Mouse (Mus musculus): ENCODE data around the gene Cd6. TPM values are rescaled to one million over a fixed set of nuclear protein-coding genes. Genes with fewer than 3 reads are reported as not detected.
A peak's percentile ranks its signal among the peaks of the same experiment; 100 is the strongest.

The Cd6 gene
- polyA plus RNA-seq, 1 experiment from 2014 or later = not detected

DNA sequence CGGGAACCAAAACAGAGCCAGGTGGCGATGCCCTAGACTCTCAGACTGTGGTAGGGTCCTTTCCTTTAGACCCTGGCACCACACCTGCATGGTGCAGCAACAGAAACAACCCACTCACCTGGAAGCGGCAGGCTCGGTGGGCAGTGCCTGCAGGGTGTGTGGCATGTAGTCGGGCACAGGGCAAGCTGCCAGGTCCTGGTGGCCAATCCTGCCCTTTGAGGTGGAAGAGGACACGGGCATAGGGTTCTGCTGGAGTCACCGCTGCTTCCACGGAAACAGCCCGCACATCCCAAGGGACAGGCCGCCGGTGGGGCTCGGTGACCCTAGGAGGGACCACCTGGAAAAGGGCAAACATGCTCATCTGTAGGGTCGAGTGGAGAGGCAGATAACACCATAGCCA lies 36.5 kb upstream of the Cd6 start:
- 94% methylated on average over 13 of the region's 13 CpGs for WGBS
- peaks cover 42% of the 10 kb centered on the region for H3K36me3 ChIP-seq (ENCODE audit: control insufficient read depth, insufficient read depth, low read length)
- H3K4me2 ChIP-seq (ENCODE audit: low read length) = no peak overlapping the region; the same call in 1 of the 2 replicates
- H3K9ac ChIP-seq (ENCODE audit: low read depth, low read length) = no peak overlapping the region
- no peaks in the 10 kb centered on the region for H3K27me3 ChIP-seq (ENCODE audit: control insufficient read depth, insufficient read depth, low read depth, low read length)
- no peaks in the 10 kb centered on the region for H3K9me3 ChIP-seq (replicated peaks; ENCODE audit: control insufficient read depth, low read length, poor library complexity, severe bottlenecking)
- no peak overlapping the region for H3K27ac ChIP-seq (ENCODE audit: low read length)
- H3K4me1 ChIP-seq (ENCODE audit: control insufficient read depth, insufficient read depth, low read length) = peaks cover 29% of the 10 kb centered on the region
- no peak for ATAC-seq
- no peak overlapping the region for H3K4me3 ChIP-seq (ENCODE audit: low read depth, low read length)

DNA sequence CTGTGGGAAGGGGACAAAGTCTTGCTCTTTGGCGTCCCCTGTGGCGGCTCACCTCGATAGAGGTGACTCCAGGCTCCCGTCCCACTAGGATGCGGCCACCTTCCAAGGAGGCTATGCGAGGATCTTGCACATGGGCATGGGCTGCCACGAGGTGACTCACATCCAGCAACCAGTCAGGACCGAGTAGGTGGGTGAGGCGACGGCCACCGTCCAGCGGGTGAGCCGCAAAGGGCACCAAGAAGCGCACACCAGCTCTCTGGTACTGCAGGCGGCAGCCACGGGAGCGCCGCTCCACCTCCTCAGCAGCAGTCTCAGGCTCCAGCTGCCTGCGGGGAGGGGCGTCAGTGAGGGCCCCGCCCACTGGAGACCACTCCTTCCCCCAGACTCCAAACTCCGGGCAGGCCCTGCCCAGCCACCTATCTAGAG lies 30.2 kb upstream of the Cd6 start:
- Histone ChIP-seq H3K27me3 (ENCODE audit: control insufficient read depth, insufficient read depth, low read depth, low read length) (no peaks in the 10 kb centered on the region), H3K36me3 (ENCODE audit: control insufficient read depth, insufficient read depth, low read length) (peaks cover 55% of the 10 kb centered on the region), H3K27ac (ENCODE audit: low read length) (no peak overlapping the region), H3K9me3 (replicated peaks; ENCODE audit: control insufficient read depth, low read length, poor library complexity, severe bottlenecking) (no peaks in the 10 kb centered on the region), H3K9ac (ENCODE audit: low read depth, low read length) (no peak overlapping the region), H3K4me2 (ENCODE audit: low read length) (no peak overlapping the region), H3K4me1 (ENCODE audit: control insufficient read depth, insufficient read depth, low read length) (no peaks in the 10 kb centered on the region), H3K4me3 (ENCODE audit: low read depth, low read length) (no peak overlapping the region)
- no peak for ATAC-seq
- WGBS = 47% methylated on average over 22 of the region's 22 CpGs

DNA sequence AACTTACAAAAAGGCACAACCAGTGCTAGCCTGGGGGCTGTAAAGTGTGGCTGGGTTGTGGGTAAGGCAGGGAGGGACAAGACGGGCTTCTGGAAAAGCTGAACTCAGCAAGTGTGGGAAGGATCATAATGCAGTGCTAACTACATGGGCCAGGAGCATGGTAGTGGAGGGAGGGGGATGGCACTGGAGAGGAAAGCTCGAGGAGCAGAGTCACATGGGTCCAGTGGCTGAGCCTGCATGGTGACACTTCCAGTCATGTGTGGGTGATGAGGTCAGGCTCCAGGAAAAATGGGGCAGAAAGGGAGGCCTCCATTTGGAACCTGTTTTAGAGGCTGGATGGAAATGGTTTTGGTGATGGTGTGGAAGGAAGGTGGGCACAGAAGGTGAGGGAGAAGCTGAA lies 26.7 kb upstream of the Cd6 start:
- WGBS = 49% methylated on average over 2 of the region's 2 CpGs
- Histone ChIP-seq H3K4me3 (ENCODE audit: low read depth, low read length) (no peak overlapping the region), H3K27ac (ENCODE audit: low read length) (no peak overlapping the region), H3K4me2 (ENCODE audit: low read length) (no peak overlapping the region), H3K9me3 (replicated peaks; ENCODE audit: control insufficient read depth, low read length, poor library complexity, severe bottlenecking) (no peaks in the 10 kb centered on the region), H3K27me3 (ENCODE audit: control insufficient read depth, insufficient read depth, low read depth, low read length) (no peaks in the 10 kb centered on the region), H3K4me1 (ENCODE audit: control insufficient read depth, insufficient read depth, low read length) (no peaks in the 10 kb centered on the region), H3K36me3 (ENCODE audit: control insufficient read depth, insufficient read depth, low read length) (peaks cover 30% of the 10 kb centered on the region), H3K9ac (ENCODE audit: low read depth, low read length) (no peak overlapping the region)
- peak; percentile 46 for ATAC-seq

DNA sequence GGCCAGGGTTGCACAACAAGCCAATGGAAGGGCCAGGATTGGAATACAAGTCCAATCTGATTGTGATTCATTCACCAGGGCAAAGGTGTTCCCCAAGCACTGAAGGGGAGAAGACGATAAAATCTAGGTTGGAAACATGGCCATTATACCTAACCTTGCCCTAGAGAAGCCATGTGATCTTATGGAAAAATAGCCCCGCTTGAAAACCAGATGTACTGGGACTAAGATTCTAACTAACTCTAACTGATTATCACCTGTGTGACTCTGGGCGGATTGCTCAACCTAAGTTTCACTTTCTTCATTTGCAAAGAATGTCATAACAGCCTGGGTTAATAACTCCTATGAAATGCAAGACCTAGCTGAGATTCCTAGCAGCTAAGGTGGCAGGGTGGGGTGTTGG lies 25.6 kb upstream of the Cd6 start:
- H3K9ac ChIP-seq (ENCODE audit: low read depth, low read length) = no peak overlapping the region
- no peaks in the 10 kb centered on the region for H3K4me1 ChIP-seq (ENCODE audit: control insufficient read depth, insufficient read depth, low read length)
- H3K27ac ChIP-seq (ENCODE audit: low read length) = no peak overlapping the region
- no peak overlapping the region for H3K4me3 ChIP-seq (ENCODE audit: low read depth, low read length)
- ATAC-seq = no peak
- H3K9me3 ChIP-seq (replicated peaks; ENCODE audit: control insufficient read depth, low read length, poor library complexity, severe bottlenecking) = no peaks in the 10 kb centered on the region
- H3K36me3 ChIP-seq (ENCODE audit: control insufficient read depth, insufficient read depth, low read length) = peaks cover 25% of the 10 kb centered on the region; the same call in 1 of the 2 replicates
- H3K4me2 ChIP-seq (ENCODE audit: low read length) = no peak overlapping the region
- WGBS = 96% methylated on average over 3 of the region's 3 CpGs
- no peaks in the 10 kb centered on the region for H3K27me3 ChIP-seq (ENCODE audit: control insufficient read depth, insufficient read depth, low read depth, low read length)

DNA sequence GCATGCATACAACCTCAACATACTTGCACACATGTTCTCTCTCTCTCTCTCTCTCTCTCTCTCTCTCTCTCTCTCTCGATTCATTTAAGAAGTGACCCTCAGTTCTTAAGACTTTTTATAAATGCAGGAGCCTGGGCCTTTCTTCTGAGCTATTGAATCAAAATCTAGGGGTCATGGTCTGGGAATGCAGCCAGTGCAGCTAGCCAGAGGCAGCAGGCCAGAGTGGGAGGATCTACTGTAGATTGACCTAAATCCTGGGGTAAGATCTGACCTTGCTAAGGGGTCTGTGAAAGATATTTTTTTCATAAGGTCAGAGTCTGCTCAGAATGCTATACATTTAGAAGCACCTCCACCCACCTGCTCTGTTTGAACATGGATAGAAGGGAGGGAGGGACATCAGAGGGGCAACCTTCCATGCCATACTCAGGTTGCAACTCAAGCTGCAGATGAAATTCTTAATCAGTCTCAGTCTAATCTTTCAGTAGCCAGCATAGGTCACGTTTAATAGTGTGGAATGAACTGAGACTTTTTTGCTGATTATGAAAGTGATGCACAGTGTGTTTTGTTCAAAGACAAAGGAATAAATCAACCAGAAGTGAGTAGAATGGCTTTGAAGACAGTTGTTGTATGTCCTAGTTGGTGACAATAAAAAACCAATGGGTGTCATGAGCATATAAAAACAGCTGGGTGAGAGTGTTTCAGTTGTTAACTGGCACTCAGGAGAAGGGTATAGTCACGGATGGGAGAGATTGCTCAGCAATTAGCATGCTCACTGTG lies 17.6 kb upstream of the Cd6 start:
- Histone ChIP-seq H3K9ac (ENCODE audit: low read depth, low read length) (no peak overlapping the region), H3K36me3 (ENCODE audit: control insufficient read depth, insufficient read depth, low read length) (no peaks in the 10 kb centered on the region), H3K4me1 (ENCODE audit: control insufficient read depth, insufficient read depth, low read length) (no peaks in the 10 kb centered on the region), H3K27ac (ENCODE audit: low read length) (no peak overlapping the region), H3K27me3 (ENCODE audit: control insufficient read depth, insufficient read depth, low read depth, low read length) (no peaks in the 10 kb centered on the region), H3K9me3 (replicated peaks; ENCODE audit: control insufficient read depth, low read length, poor library complexity, severe bottlenecking) (no peaks in the 10 kb centered on the region), H3K4me2 (ENCODE audit: low read length) (no peak overlapping the region), H3K4me3 (ENCODE audit: low read depth, low read length) (no peak overlapping the region)
- ATAC-seq = no peak
- WGBS = 44% methylated on average over 3 of the region's 3 CpGs

DNA sequence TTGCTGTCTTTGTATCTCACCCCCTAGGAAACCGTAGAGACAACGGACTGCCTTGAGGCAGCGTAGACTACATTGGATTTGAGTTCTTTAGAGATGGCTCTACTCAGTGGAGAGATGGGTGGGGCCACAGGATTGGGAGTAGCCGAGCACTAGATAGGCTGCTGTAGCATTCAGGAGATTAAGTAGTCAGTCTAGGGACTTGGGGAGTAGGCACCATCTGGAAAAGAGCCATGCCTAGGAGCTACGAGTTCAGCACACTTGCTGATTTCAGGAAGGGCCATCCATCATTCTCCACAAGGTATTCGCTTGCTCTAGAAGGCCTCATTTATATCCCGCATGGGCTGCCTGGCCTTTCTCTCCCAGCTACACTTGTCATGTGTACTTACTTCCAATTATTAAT lies 16.3 kb upstream of the Cd6 start:
- H3K9ac ChIP-seq (ENCODE audit: low read depth, low read length) = no peak overlapping the region
- no peaks in the 10 kb centered on the region for H3K9me3 ChIP-seq (replicated peaks; ENCODE audit: control insufficient read depth, low read length, poor library complexity, severe bottlenecking)
- no peaks in the 10 kb centered on the region for H3K36me3 ChIP-seq (ENCODE audit: control insufficient read depth, insufficient read depth, low read length)
- ATAC-seq = no peak
- H3K4me2 ChIP-seq (ENCODE audit: low read length) = no peak overlapping the region
- WGBS = 69% methylated on average over 7 of the region's 7 CpGs
- H3K27ac ChIP-seq (ENCODE audit: low read length) = no peak overlapping the region
- no peaks in the 10 kb centered on the region for H3K27me3 ChIP-seq (ENCODE audit: control insufficient read depth, insufficient read depth, low read depth, low read length)
- no peak overlapping the region for H3K4me3 ChIP-seq (ENCODE audit: low read depth, low read length)
- H3K4me1 ChIP-seq (ENCODE audit: control insufficient read depth, insufficient read depth, low read length) = no peaks in the 10 kb centered on the region

DNA sequence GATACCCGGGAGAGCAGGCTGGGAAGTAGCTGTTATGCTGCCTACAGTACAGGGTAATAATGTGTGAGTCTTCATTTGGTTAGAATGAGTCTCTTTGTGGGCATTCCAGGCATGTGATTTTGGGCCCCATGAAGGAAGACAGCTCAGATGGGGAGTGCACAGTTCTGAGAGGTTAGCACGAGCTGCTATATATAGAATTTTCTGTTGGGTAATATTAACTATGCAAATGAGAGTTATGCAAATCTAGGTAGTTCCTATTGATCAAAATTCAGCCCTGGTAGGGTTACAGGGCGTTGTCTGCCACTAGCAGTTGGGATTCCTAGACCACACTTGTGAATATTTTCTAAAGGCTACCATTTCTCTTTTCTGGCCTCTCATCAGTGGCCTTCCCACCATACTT lies 15.6 kb upstream of the Cd6 start:
- Histone ChIP-seq H3K9me3 (replicated peaks; ENCODE audit: control insufficient read depth, low read length, poor library complexity, severe bottlenecking) (no peaks in the 10 kb centered on the region), H3K27ac (ENCODE audit: low read length) (no peak overlapping the region), H3K4me3 (ENCODE audit: low read depth, low read length) (no peak overlapping the region), H3K4me2 (ENCODE audit: low read length) (no peak overlapping the region), H3K4me1 (ENCODE audit: control insufficient read depth, insufficient read depth, low read length) (no peaks in the 10 kb centered on the region), H3K9ac (ENCODE audit: low read depth, low read length) (no peak overlapping the region), H3K27me3 (ENCODE audit: control insufficient read depth, insufficient read depth, low read depth, low read length) (no peaks in the 10 kb centered on the region), H3K36me3 (ENCODE audit: control insufficient read depth, insufficient read depth, low read length) (no peaks in the 10 kb centered on the region)
- WGBS = 87% methylated on average over 3 of the region's 3 CpGs
- ATAC-seq = no peak

DNA sequence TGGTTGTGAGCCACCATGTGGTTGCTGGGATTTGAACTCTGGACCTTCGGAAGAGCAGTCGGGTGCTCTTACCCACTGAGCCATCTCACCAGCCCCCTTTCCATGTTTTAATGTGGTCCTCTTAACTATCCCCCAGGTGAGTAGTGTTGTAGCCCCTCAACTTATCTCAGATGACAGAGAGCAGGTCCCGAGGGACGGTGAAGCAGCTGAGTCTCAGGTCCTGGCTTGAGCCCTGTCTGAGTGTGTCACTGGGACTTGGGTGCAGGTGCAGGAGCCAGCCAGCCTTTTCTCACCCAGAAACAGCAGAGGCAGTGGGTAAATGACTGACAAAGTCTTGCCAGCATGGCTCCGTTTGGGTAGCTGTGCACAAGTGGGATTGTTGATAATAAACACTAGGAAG lies 14.3 kb upstream of the Cd6 start:
- no peaks in the 10 kb centered on the region for H3K27me3 ChIP-seq (ENCODE audit: control insufficient read depth, insufficient read depth, low read depth, low read length)
- H3K27ac ChIP-seq (ENCODE audit: low read length) = no peak overlapping the region
- H3K36me3 ChIP-seq (ENCODE audit: control insufficient read depth, insufficient read depth, low read length) = no peaks in the 10 kb centered on the region
- no peaks in the 10 kb centered on the region for H3K4me1 ChIP-seq (ENCODE audit: control insufficient read depth, insufficient read depth, low read length)
- no peak overlapping the region for H3K4me3 ChIP-seq (ENCODE audit: low read depth, low read length)
- no peaks in the 10 kb centered on the region for H3K9me3 ChIP-seq (replicated peaks; ENCODE audit: control insufficient read depth, low read length, poor library complexity, severe bottlenecking)
- ATAC-seq = no peak
- no peak overlapping the region for H3K4me2 ChIP-seq (ENCODE audit: low read length)
- 96% methylated on average over 5 of the region's 5 CpGs for WGBS
- no peak overlapping the region for H3K9ac ChIP-seq (ENCODE audit: low read depth, low read length)

DNA sequence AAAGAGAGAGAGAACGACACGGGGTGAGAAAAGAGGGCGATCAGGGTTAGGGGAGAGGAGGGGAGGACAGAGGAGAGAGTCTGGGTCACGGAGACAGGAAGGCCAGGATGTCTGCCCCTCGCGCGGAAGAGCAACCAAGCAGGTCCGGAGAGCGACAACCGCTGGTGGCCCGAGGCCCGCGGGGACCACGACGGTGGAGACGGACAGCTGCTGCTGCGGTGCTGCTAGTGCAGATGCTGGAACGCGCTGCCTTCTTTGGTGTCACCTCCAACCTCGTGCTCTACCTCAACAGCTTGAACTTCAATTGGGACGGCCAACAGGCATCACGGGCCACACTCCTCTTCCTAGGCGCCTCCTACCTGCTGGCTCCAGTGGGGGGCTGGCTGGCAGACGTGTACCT lies 13.1 kb upstream of the Cd6 start:
- WGBS = 60% methylated on average over 24 of the region's 24 CpGs
- ATAC-seq = no peak
- H3K9ac ChIP-seq (ENCODE audit: low read depth, low read length) = no peak overlapping the region

More for the DNA sequence above, 13.1 kb upstream of the Cd6 start:
- H3K4me2 ChIP-seq (ENCODE audit: low read length) = no peak overlapping the region
- H3K27ac ChIP-seq (ENCODE audit: low read length) = no peak overlapping the region
- no peak overlapping the region for H3K4me3 ChIP-seq (ENCODE audit: low read depth, low read length)
- no peaks in the 10 kb centered on the region for H3K9me3 ChIP-seq (replicated peaks; ENCODE audit: control insufficient read depth, low read length, poor library complexity, severe bottlenecking)
- H3K36me3 ChIP-seq (ENCODE audit: control insufficient read depth, insufficient read depth, low read length) = no peaks in the 10 kb centered on the region
- no peaks in the 10 kb centered on the region for H3K27me3 ChIP-seq (ENCODE audit: control insufficient read depth, insufficient read depth, low read depth, low read length)
- no peaks in the 10 kb centered on the region for H3K4me1 ChIP-seq (ENCODE audit: control insufficient read depth, insufficient read depth, low read length)
